In the genomic region with DNA sequence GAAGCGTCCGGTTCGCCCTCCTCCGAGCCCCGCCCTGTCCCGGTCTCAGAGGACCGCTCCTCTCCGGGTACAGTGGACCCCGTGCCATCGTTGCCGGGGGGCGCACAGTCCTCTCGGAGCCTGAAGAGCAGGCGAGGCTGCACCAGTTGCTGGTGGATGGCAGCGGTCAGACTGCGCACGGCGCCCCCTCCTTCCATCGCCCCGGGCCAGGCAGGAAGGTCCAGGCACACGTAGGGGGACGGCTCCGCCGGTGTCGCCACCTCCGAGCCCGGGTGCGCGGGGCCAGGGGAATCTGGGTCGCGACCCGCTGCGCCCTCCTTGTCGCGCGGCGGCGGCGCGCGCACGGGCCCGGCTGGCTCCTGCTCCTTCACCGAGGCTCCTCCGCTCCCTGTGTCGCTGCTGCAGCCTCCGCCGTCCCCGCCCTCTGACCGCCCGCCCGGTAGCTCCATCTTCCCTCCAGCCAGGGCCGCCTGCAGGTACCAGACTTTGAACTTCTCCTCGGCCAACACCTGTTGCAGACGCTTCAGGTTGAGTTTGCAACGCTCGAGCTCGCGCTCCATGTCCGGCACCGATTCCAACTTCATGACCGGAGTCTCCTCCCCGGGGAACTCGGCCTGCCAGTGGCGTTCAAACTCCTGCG, we compare ENCODE assay signal across 8 mouse cellular contexts. TPM values are rescaled to one million over a fixed set of nuclear protein-coding genes. Genes with fewer than 3 reads are reported as not detected.
DNase-seq lines count a peak whose midpoint lies in the region; ATAC-seq lines count a peak whose summit lies in the region.

No protein-coding gene starts in this region.

- H3K4me3 ChIP-seq in midbrain, embryonic 13.5 days (replicated peaks), result peak overlapping the region; percentile 65

- DNase-seq in CD4-positive, CD25-positive, alpha-beta regulatory T cell, adult 2 months (ENCODE audit: low read depth, low spot score), result peak; percentile 4
- peak; percentile 31 for DNase-seq in urinary bladder, adult 2 months (ENCODE audit: low spot score)
- no peak for DNase-seq in urinary bladder, postnatal 10 days (ENCODE audit: low spot score)
- peak; percentile 29 to 36 for DNase-seq in heart, postnatal 14 days
- peak; percentile 57 to 72 for DNase-seq in kidney, postnatal 4 days
- peak; percentile 14 for DNase-seq in thymus, postnatal 25 days

- WGBS in midbrain, embryonic 13.5 days, result under 1% methylated on average over 66 of the region's 66 CpGs

- ATAC-seq in CD4-positive, CD25-positive, alpha-beta regulatory T cell, adult 4 months, result no peak
- peak; percentile 58 for ATAC-seq in midbrain, embryonic 13.5 days

- peak overlapping the region; percentile 100 for H3K4me2 ChIP-seq in midbrain, embryonic 13.5 days (replicated peaks)

- H3K36me3 ChIP-seq in midbrain, embryonic 13.5 days, result no peaks in the 10 kb centered on the region

- peak overlapping the region; percentile 71 for H3K9ac ChIP-seq in midbrain, embryonic 13.5 days (replicated peaks)

- intact Hi-C loops in heart, postnatal 14 days (cut with DNase I), result no loop called here

- no peaks in the 10 kb centered on the region for H3K9me3 ChIP-seq in midbrain, embryonic 13.5 days

- H3K27me3 ChIP-seq in midbrain, embryonic 13.5 days, result peaks cover 47% of the 10 kb centered on the region

- H3K4me1 ChIP-seq in midbrain, embryonic 13.5 days (replicated peaks), result peaks cover 27% of the 10 kb centered on the region

- no peak overlapping the region for H3K27ac ChIP-seq in midbrain, embryonic 13.5 days

RNA-seq across cellular contexts. Expression of a gene that starts 0.6 kb away (rescaled TPM):
- 10 to 100 TPM; 14.5 to 14.6 TPM for polyA plus RNA-seq in CD4-positive, CD25-positive, alpha-beta regulatory T cell, adult 4 months (2017; shearing (Covaris generic))
- 29.6 and 30.2 TPM in 2 replicates for polyA plus RNA-seq in urinary bladder, adult 2 months (2012; rRNA removed)
- total RNA-seq in heart, postnatal 14 days (2021), result 10 to 100 TPM; 29.4 to 34.3 TPM
- polyA plus RNA-seq in midbrain, embryonic 13.5 days (2015; fragmentation: Nextera tagmentation; extraction: Ambion mirVana), result 88.4 and 93.5 TPM in 2 replicates

RNA-seq across cellular contexts. Expression of a gene that starts 49.6 kb away (rescaled TPM):
- polyA plus RNA-seq in CD4-positive, CD25-positive, alpha-beta regulatory T cell, adult 4 months (2017; shearing (Covaris generic)), result not detected
- not detected in 2 replicates for polyA plus RNA-seq in urinary bladder, adult 2 months (2012; rRNA removed)
- total RNA-seq in heart, postnatal 14 days (2021), result not detected
- 0.22 and 0.26 TPM in 2 replicates for polyA plus RNA-seq in midbrain, embryonic 13.5 days (2015; fragmentation: Nextera tagmentation; extraction: Ambion mirVana)

RNA-seq across cellular contexts. Expression of a gene that starts 56.9 kb away (rescaled TPM):
- not detected for polyA plus RNA-seq in CD4-positive, CD25-positive, alpha-beta regulatory T cell, adult 4 months (2017; shearing (Covaris generic))
- 1.4 and 1.6 TPM in 2 replicates for polyA plus RNA-seq in urinary bladder, adult 2 months (2012; rRNA removed)
- 1 to 10 TPM; 5.0 to 5.1 TPM for total RNA-seq in heart, postnatal 14 days (2021)
- polyA plus RNA-seq in midbrain, embryonic 13.5 days (2015; fragmentation: Nextera tagmentation; extraction: Ambion mirVana), result 0.08 TPM in 1 of 2 replicates, not detected in the other
